Mouse (Mus musculus): ENCODE data around the gene Sh3pxd2b.

Gene Sh3pxd2b

DNA sequence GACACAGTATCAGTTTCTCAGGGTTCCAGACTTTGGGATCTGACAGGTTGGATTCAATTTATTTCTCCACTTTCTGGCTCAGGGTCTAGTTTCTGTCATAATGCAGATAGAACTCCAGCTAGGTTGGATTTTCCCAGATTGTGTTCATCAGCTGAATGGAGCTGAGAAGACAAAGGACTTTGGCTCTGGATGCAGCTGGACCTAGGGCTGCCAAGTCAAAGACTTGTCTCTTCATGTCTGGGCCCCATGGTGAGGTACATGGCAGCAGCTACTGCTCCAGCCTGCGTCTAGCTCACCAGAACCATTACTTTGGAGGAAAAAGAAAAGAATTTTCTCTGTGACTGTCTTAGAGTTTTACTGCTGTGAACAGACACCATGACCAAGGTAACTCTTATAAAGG lies 28.5 kb downstream of the Sh3pxd2b start:
- DNase-seq: no peak

DNA sequence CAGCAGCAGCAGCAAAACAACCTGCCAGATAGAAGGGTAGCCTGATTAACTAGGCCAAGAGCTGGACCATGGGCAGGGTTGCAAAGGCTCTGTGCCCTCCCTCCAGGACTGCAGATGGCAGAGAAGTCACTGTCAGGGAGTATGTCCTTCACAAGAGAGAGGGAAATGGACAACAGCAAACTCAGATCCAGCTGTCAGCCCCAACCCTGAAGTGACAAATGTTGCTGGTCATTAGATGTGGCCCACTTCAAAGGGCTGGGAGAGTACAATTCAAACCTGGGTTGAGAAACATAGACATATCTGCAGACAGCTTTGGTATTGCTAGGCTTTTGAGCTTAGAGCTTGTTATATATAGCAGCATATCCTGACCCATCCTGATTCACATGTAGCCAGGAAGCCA lies 32.3 kb downstream of the Sh3pxd2b start:
- no peak for DNase-seq

DNA sequence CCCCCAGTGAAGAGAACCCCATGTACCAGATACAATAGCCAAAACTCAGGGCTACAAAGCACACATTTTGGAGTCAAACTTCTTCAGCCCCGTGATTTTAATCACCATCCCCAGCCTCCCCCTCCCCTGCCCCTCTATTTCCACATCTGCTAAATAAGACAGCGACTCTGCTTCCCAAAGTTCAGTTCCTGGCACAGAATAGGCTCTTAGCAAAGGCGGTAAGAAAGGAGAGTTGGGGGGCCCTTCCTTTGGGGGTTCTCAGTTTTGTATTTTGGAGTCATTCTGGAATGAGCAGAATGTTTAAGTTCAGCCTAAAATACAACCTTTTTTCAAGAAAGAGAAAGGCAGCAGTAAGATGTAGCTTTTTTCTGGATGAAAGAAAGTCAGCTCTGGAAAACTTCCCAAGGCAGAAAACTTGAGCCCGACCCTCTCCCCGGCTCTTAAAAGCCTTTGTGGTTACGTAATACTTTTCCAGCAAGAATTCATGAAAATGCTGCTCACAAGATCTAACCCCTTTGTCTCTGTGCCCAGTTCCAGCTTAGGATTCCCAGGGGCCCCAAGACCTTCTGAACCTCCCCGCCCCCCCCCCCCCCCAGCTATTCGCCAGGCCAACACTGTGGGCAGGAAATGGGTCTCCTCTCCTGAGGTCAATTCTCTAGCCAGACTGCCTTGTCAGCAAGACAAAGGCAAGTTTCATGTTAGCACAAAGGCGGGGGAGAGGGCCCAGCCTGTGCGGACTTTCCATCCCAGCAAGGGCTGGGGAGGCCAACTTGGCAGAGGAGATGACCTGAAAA lies 35.9 kb downstream of the Sh3pxd2b start:
- peak; percentile 80 for DNase-seq

DNA sequence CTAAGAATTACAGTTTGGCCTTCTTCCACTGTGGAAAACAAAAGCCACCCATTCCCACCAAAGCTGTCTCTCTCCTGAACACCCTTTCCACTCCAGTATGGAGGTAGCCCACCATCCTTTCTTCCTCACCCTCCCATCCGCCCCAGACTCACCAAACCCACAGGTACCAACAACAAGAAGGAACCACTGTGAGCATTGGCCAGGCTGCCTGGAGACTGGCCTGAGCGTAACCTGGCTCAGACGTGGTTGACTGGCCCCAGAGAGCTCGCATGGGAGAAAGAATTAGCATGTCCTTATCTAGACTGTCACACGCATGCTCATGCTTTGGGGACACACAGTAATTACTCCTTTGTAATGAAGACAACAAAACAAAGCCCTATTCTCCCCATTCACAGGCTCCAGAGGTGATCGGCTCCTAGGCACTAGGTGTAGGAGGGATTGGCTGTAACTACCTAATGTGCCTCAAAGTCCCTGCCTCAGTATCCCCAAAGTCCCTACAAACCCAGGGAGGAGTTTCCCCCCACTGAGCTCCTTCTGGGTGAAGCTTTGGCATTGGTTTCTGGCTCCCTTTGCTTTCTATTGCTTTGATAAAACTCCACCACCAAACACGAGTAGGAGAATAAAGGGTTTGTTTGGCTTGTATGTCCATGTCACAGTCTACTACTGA lies 36.6 kb downstream of the Sh3pxd2b start:
- DNase-seq: no peak

DNA sequence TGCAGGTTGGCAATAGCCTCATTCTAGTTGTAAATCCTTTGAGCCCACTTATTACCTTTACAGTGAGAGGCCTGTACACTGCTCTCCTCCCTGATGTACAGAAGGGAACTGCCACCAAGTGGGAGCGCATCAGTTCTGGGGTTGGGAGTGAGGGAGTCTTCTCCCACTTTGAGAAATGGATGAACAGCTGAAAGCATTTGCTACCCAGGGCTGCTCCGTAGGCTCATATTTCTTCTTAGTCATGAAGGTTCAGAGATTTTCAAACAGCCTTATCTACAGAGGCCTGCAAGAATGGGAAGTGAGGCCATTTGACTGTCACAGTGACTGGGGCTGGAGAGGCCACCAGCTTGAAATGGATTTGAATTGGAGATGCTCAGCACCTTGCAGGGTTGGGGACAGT lies 38.4 kb downstream of the Sh3pxd2b start:
- DNase-seq: no peak

DNA sequence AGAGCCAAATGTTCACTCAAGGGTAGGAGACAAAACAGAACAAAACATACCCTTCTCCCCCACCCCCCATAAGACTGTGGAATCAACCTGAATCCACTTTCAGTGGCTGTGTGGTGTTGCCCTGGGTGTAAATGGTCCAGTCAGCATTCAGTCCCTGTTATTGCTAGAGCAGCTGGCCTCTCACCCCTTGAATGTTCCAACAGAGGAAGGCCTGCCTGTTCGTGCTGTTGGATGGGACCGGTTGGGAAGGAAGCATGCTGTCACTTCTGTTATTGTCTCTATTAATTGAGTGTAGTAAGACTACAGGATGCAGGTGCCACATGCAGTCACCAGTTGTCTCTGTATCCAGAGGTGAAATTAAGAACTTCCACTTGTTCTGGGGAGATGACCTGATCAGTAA lies 40.4 kb downstream of the Sh3pxd2b start:
- DNase-seq: peak; percentile 29

DNA sequence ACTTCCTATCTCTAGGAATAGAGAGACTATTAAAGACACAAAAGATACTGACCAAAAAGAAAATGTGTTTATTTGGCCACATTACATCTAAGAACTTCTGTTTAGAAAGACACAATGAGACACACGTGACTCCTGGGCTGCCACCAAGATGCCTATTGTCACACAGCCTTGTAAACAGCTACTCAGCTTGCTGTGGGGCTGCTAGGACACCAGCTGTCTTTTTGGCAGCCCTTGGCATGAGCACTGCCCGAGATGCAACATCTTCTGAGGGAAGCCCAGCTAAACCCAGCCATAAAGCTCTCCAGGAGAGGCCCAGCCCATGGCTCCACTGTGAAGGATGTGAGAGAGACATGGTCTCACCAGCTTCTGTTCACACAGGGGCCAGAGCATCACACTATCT lies 45.5 kb downstream of the Sh3pxd2b start:
- no peak for DNase-seq

DNA sequence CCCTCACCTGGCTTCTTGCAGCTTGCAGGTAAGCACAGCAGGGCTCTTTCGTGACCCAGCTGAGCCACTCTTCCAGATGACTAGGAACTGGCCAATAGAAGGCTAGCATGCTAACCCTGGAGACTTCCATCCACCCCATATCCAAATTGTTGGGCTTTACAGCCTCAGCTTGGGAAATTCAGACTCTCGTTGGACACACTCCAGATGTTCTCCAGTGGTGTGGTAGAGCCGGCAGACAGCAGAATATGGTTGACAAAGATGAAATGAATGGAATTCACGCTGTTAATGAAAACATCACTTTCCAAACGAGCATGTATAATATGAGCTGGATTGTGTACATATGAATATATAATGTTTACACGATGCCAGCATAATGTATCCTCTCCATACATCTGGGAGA lies 48.2 kb downstream of the Sh3pxd2b start:
- no peak for DNase-seq

DNA sequence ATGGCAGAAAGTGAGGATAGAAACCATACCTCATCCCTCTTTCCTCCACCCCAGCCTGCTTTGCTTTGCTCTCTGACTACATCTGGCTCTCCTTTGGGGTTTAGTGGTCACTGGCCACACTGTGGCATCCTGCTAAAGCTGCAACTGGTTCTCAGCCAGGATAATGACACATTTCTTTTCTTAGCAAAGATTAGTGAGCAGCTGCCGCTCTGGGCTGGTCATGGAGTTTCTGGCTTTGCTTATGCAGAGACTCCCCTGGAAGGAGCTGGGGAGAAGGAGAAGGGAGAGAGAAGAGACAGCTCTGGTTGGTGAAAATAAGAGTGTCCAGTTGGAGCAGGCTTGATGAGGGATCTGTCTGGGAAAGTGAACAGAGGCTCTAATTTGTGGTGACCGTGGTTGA lies 50.8 kb downstream of the Sh3pxd2b start:
- DNase-seq: no peak

DNA sequence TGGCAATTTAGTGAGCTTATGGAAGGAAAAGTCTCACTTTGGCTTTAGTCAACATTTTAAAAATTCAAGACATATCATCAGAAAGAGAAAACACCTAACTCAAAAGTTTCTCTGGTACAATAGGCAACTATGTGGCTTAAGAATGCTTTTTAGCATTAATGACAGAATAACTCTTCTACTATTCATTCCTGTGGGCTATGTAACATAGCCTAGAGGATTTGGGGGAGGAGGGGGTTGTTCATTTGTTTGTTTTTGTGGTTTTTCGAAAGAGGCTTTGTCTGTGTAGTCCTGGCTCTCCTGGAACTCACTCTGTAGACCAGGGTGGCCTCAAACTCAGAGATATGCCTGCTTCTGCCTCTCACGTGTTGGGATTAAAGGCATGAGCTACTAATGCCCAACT lies 51.6 kb downstream of the Sh3pxd2b start:
- no peak for DNase-seq

DNA sequence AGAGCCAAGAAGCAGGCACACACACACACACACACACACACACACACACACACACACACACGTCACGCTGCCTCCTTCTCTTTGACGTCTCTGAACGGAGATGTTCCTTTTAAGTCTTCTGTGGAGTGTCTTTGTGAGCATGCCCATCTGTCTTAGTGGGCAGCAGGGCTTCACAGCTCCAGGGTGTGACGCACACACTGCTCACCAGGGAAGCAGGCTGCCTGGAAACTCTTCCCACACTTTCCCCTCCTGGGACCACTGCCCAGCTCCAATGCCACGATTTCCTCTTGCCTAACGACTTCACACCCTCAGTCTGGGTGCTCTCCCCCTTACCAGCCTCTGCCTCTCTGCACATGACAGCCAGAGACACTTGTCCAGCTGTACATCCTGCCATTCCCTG lies 55.1 kb downstream of the Sh3pxd2b start:
- no peak for DNase-seq

DNA sequence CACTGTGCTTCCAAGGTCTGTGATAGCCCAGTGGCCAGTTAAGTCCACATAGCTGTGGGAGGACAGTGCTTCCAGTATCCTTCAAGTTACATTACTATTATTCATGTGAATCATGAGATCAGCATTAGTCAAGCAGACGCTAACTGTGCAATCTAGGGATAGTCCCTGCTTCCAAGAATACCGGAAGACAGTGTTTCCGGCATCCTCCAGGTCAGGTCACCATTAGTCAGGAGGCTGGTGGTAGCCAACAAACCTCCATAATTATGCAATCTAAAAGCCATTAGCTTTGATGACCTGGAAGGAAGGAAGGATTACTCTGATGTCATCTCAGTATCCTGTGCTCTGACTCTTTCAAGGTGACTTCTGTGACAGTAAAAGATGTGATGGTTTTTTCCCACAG lies 57.1 kb downstream of the Sh3pxd2b start:
- peak; percentile 38 for DNase-seq

DNA sequence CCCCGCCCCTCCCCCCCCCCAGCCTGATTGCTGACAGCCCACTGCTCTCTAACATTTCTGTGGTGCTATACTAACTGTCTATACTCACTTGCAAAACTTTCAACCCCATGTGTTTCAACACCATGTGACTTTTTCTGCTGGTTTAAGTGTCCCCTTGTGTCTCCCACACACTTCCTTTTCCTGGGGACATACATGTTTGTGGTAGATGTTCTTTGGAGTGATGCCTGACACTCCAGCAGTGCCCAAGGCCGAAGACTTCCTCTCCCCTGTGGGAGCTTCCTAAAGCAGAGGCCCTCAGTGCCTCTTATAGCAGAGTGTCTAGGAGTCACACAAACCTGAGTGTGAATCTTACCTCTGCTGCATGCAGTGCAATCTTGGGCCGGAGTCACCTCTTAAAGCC lies 60.2 kb downstream of the Sh3pxd2b start:
- peak; percentile 8 for DNase-seq

DNA sequence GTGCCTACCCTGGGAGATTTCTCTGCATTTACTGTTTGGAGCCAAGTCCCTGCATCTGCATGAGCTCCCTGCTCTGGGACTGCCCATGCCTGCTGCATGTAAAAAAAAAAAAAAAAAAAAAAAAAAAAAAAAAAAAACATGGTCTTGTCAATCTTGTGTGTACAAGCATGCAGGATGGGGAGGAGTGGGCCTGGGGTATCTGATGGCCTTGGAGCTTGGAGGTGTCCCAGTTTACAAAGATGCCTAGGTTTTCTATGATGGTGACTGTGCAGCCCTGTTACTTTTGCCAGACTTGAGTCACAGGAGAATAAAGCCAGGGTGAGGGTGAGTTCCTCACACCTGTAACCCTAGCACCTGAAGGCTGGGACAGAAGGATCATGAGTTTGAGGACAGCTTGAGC lies 61.4 kb downstream of the Sh3pxd2b start:
- no peak for DNase-seq

DNA sequence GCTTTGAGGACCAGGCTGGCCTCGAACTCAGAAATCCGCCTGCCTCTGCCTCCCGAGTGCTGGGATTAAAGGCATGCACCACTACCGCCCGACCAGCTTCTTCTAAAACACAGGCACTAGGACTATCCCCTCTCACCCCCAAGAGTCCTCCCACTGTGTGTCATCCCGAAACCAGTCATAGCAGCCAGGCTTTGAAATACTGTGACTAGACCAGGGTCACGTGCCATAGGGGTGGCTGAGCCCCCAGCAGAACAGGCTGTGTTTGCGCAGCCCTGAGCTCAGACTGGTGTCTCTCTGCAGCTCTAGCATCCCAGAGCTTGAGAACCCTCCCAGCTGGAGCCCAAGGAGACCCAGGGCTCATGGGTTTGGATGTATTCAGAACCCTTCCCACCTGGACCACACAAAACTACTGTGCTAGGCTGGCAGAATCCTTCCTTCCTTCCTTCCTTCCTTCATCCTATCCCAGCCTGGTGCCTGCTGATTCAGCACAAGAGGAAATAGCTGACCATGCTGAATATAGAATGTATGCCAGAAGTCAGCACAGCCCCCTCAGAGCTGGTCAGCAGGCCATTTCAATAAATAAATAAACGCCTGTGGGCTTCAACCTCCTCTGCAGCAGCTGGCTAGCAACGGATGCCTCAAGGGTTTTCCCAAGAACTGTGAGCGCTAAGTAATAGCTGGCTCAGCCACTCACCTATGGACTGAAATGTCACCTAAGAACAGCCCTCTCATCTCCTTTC lies 62.4 kb downstream of the Sh3pxd2b start:
- no peak for DNase-seq

DNA sequence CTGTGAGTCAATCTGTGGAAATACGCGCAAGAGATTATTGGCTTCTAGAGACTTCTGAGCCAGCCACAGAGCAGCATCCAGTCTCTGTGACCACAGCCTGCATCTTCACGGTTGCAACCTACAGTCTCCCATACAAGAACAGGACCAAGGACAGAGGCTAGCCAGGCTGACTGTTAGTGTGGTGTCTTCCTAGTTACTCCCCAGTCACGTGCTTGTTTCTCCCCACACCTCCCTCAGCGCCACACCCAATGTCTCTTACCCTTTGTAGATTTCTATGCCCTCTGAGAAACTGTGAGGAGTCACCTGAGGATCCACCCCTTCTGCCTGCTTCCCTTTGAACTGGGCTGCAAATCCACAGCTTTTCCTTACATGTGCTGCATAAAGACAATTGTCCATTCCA lies 72.4 kb downstream of the Sh3pxd2b start:
- no peak for DNase-seq

DNA sequence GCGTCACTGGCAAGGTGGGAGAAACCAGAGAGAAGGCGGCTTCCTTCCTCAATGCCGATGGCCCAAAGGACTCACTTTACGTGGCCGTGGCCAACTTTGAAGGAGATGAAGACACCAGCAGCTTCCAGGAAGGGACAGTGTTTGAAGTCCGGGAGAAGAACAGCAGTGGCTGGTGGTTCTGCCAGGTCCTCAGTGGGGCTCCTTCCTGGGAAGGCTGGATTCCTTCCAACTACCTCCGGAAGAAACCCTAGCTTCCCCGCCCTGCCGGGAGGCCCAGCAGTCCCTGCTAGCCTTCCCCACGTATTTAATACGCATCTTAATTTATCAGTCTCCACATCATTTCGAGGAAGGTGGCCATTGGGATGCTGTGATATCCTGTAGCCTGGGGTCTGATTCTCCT lies 75.7 kb downstream of the Sh3pxd2b start:
- no peak for DNase-seq

DNA sequence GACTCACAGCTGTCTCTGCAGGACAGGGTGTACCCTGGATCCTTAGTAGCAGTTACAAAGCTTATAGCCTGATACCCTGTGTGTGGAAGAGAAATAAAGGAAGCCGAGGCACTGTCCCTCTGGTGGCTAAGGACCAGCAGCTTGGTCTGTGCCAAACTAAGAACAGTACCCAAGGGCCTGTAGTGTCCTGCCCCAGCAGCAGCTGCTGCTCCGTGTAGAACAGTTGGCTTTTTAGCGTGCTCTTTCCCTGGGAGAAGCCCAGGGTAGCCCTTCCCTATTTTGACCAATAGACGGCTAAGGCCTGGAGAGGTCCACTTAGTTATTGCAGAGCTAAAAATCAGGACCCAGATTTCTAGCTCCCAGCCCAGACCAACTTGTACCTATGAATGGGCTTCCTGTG lies 77.0 kb downstream of the Sh3pxd2b start:
- no peak for DNase-seq

DNA sequence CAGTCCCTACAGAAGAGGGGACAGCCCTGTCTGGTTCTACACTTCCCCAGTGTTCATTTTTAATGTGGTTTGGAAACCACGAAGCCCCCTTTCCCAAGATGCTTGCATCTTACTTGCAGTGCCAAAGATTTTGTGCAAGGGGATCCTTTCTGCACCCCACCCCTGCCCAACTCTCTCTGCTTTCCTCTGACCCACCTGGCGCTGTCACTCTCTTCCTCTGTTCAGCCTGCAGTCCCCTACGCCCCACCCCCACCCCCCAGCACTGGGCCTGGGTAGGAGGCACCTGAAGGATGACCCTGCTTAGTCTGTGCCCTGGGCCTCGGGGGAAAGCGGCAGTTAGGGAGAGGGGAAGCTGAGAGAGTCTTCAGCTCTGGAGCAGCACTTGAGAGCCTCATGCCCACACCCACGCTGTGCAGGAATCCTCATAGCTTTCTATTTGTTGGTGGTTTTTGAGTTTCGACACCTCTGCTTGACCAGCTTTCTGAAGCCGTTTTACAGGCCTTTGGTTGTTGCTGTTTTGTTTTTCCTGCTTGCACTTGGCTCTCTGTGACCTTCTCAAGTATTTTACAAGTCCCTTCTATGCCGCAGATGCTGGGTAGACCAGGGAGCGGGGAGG lies 77.5 kb downstream of the Sh3pxd2b start:
- DNase-seq: no peak

DNA sequence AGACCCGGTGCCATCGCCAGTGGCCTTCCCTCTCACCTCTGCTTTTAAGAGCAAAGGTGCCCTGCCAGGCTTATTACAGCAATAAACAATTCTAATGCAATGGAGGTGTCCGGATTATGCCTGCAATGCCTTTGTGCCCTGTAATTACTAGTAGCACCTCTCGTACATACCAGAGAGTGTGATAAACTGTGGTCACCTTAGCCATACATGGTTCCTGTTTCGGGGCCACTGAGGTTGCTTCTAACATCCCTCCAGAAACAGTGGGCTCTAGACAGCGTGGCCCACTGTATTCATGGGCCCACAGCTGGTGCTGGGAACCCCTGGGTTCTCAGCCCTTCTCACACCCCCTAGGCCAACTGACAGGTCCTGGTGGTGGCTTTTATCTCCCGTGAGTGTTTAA lies 79.9 kb downstream of the Sh3pxd2b start:
- no peak for DNase-seq

DNA sequence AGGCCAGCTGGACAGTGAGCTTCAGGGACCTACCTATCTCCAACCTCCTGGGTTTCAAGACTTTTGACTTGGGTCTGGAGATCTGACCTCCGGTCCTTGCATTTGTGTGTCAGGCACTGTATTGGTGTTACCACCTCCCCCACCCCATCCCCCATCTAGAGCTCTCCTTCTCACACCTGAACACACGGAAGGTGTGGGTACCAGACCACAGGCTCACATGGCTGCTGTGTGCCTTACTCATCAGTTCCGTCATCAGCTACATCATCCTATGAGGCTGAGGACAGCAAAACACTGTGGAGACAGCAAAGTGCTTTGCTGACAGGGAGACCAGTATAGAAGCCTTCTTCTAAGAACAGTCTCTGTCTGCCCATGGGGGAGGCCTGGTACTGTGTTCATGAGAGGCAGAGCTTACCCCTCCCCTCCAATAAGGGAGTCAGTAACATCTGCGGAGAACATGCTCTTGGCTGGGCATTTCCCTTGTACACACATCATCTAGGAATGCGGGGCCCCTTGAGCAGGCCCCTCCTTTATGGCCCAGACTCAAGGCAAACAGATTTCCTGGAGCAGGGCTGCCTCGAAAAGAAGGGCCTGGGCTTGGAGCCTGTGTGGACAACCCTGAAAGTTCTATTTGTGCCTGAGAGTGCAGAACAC lies 87.9 kb downstream of the Sh3pxd2b start:
- DNase-seq: peak; percentile 64

DNA sequence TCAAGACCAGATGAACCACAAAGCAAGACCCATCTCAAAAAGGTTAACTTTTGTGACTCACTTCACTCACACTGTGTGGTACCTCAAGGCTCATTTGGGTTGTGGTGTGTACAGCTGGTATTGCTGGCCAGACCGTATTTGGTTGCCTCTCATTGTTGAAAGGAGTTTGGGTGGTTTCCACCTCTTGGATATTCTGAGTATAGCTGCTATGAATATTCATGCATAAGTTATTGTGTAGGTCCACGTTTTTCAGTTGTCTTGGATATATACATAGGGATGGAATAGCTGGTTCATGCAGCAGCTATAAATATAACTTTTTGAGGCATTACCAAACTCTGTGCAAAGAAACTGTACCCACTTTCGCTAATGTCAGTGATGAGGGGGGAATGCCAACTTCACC lies 95.0 kb downstream of the Sh3pxd2b start:
- no peak for DNase-seq

DNA sequence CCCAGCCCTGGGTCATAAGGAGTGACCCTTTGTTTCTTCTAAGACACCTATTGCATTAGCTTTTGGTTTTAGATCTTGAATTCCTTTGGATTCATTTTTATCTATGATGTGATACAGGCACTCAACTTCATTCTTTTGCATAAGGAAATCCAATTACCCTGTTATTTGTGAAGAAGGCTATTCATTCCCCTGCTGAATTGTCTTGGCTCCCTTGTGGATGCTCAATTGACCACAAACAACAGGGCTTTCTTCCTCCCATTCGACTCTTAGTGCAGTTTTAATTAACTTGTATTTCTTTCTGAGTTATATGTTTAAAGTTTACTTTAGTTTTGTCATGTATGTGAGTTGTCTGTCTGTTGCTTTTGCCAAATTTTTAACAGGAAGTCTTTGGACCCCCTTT lies 96.6 kb downstream of the Sh3pxd2b start:
- no peak for DNase-seq

Measured in kidney, postnatal 14 days (tissue).